Mouse (Mus musculus): ENCODE data around the gene Tnrc6b.

GRCm38 (mm10) chr15:80736553-80736952 is 25.4 kb downstream of the Tnrc6b start:
- no peak for TF ChIP-seq POLR2A (IDR thresholded peaks at IDR 0.05; ENCODE audit: control insufficient read depth in 1 of 2, insufficient read depth in 1 of 2, low read depth in 1 of 2, low read length in 2 of 2, poor library complexity in 1 of 2)
- TF ChIP-seq UBTF (IDR thresholded peaks at IDR 0.05; ENCODE audit: borderline replicate concordance, insufficient read depth, low read depth, low read length) = no peak

Data from MEL (cell line).